Mouse (Mus musculus): ENCODE data around the gene S100a6. TPM values are rescaled to one million over a fixed set of nuclear protein-coding genes. Genes with fewer than 3 reads are reported as not detected.

Gene S100a6
- polyA plus RNA-seq, 1 experiment from 2014 or later, result 418 TPM

GRCm38 (mm10) chr3:90595556-90595955 lies 17.1 kb upstream of the S100a6 start:
- Histone ChIP-seq H3K9me3 (ENCODE audit: control insufficient read depth, low read depth, low read length) (no peaks in the 10 kb centered on the region), H3K4me1 (ENCODE audit: control insufficient read depth, insufficient read depth, low read length) (no peaks in the 10 kb centered on the region), H3K27me3 (ENCODE audit: control insufficient read depth, insufficient read depth, low read length) (no peaks in the 10 kb centered on the region), H3K36me3 (ENCODE audit: control insufficient read depth, insufficient read depth, low read length) (no peaks in the 10 kb centered on the region), H3K9ac (replicated peaks; ENCODE audit: low read depth, low read length) (no peak overlapping the region), H3K4me3 (ENCODE audit: low read depth, low read length) (no peak overlapping the region), H3K4me2 (replicated peaks; ENCODE audit: low read depth, low read length) (no peak overlapping the region), H3K27ac (ENCODE audit: low read length) (no peak overlapping the region)
- 61% methylated on average over 5 of the region's 5 CpGs for WGBS
- ATAC-seq (ENCODE audit: insufficient number of reproducible peaks, insufficient read depth, low FRiP score, low read depth), result no peak

- Histone ChIP-seq H3K9ac (replicated peaks; ENCODE audit: low read depth, low read length) (no peak overlapping the region), H3K4me3 (ENCODE audit: low read depth, low read length) (no peak overlapping the region), H3K27me3 (ENCODE audit: control insufficient read depth, insufficient read depth, low read length) (no peaks in the 10 kb centered on the region), H3K4me1 (ENCODE audit: control insufficient read depth, insufficient read depth, low read length) (no peaks in the 10 kb centered on the region; the same call in 1 of the 2 replicates), H3K9me3 (ENCODE audit: control insufficient read depth, low read depth, low read length) (no peaks in the 10 kb centered on the region), H3K27ac (ENCODE audit: low read length) (no peak overlapping the region), H3K36me3 (ENCODE audit: control insufficient read depth, insufficient read depth, low read length) (no peaks in the 10 kb centered on the region), H3K4me2 (replicated peaks; ENCODE audit: low read depth, low read length) (no peak overlapping the region)
- 94% methylated on average over 6 of the region's 6 CpGs for WGBS
- ATAC-seq (ENCODE audit: insufficient number of reproducible peaks, insufficient read depth, low FRiP score, low read depth), result no peak
These were observed 15.9 kb upstream of the S100a6 start for GRCm38 (mm10) chr3:90596810-90597209.

GRCm38 (mm10) chr3:90597736-90598135 lies 14.9 kb upstream of the S100a6 start:
- Histone ChIP-seq H3K27me3 (ENCODE audit: control insufficient read depth, insufficient read depth, low read length) (no peaks in the 10 kb centered on the region), H3K4me1 (ENCODE audit: control insufficient read depth, insufficient read depth, low read length) (no peaks in the 10 kb centered on the region; the same call in 1 of the 2 replicates), H3K9ac (replicated peaks; ENCODE audit: low read depth, low read length) (no peak overlapping the region), H3K4me3 (ENCODE audit: low read depth, low read length) (no peak overlapping the region), H3K27ac (ENCODE audit: low read length) (no peak overlapping the region), H3K9me3 (ENCODE audit: control insufficient read depth, low read depth, low read length) (no peaks in the 10 kb centered on the region), H3K4me2 (replicated peaks; ENCODE audit: low read depth, low read length) (no peak overlapping the region), H3K36me3 (ENCODE audit: control insufficient read depth, insufficient read depth, low read length) (no peaks in the 10 kb centered on the region)
- no peak for ATAC-seq (ENCODE audit: insufficient number of reproducible peaks, insufficient read depth, low FRiP score, low read depth)
- WGBS, result 29% methylated on average over 6 of the region's 6 CpGs

DNA sequence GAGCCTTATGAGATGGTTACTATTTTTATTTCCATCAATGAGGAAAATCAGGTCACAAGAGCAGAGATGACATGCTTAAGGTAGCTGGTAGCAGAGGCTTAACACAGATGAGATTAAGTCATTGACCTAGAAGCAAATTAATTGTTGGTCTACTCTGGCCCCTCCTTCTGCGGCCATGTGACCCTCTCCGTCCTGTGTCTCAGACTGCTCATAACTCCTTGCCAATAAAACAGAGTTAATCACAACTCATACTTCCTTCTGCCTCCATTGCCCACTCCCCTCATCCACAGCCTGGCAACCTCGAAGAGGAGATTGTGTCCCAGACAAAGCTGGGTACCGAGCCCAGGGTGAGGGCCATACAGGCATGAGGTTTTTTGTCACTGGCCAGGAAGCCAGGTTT lies 14.5 kb upstream of the S100a6 start:
- Histone ChIP-seq H3K4me3 (ENCODE audit: low read depth, low read length) (no peak overlapping the region), H3K27me3 (ENCODE audit: control insufficient read depth, insufficient read depth, low read length) (no peaks in the 10 kb centered on the region), H3K9me3 (ENCODE audit: control insufficient read depth, low read depth, low read length) (no peaks in the 10 kb centered on the region), H3K9ac (replicated peaks; ENCODE audit: low read depth, low read length) (no peak overlapping the region), H3K27ac (ENCODE audit: low read length) (no peak overlapping the region), H3K4me1 (ENCODE audit: control insufficient read depth, insufficient read depth, low read length) (peaks cover 2% of the 10 kb centered on the region; the same call in 1 of the 2 replicates), H3K4me2 (replicated peaks; ENCODE audit: low read depth, low read length) (no peak overlapping the region), H3K36me3 (ENCODE audit: control insufficient read depth, insufficient read depth, low read length) (no peaks in the 10 kb centered on the region)
- WGBS, result 72% methylated on average over 4 of the region's 4 CpGs
- ATAC-seq (ENCODE audit: insufficient number of reproducible peaks, insufficient read depth, low FRiP score, low read depth), result no peak

DNA sequence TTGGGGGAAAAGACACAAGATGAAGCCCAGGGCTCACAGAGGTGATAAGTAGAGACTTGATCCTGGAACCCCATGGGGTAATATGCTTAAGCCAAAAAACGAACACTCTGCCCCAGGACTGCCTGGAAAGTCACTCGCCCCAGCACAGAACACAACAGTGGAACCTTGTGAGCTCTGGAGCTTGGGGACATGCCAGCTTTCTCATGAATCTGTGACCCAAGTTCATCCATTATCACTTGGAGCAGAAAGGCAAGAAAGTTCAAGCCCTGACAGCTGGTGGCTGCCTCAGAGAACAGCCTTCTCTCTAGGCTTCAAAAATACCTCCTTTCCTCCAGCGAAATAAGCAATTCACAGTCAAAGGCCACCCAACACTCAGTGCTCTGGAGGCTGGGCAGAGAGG lies 13.3 kb upstream of the S100a6 start:
- H3K4me2 ChIP-seq (replicated peaks; ENCODE audit: low read depth, low read length), result no peak overlapping the region
- H3K9me3 ChIP-seq (ENCODE audit: control insufficient read depth, low read depth, low read length), result no peaks in the 10 kb centered on the region
- no peak overlapping the region for H3K9ac ChIP-seq (replicated peaks; ENCODE audit: low read depth, low read length)
- no peak for ATAC-seq (ENCODE audit: insufficient number of reproducible peaks, insufficient read depth, low FRiP score, low read depth)
- WGBS, result 72% methylated on average over 3 of the region's 3 CpGs
- H3K4me3 ChIP-seq (ENCODE audit: low read depth, low read length), result no peak overlapping the region
- H3K36me3 ChIP-seq (ENCODE audit: control insufficient read depth, insufficient read depth, low read length), result no peaks in the 10 kb centered on the region
- H3K4me1 ChIP-seq (ENCODE audit: control insufficient read depth, insufficient read depth, low read length), result peaks cover 10% of the 10 kb centered on the region
- H3K27me3 ChIP-seq (ENCODE audit: control insufficient read depth, insufficient read depth, low read length), result no peaks in the 10 kb centered on the region
- H3K27ac ChIP-seq (ENCODE audit: low read length), result no peak overlapping the region

GRCm38 (mm10) chr3:90600036-90600435 lies 12.6 kb upstream of the S100a6 start:
- H3K4me2 ChIP-seq (replicated peaks; ENCODE audit: low read depth, low read length), result no peak overlapping the region
- peaks cover 17% of the 10 kb centered on the region for H3K4me1 ChIP-seq (ENCODE audit: control insufficient read depth, insufficient read depth, low read length)
- H3K9ac ChIP-seq (replicated peaks; ENCODE audit: low read depth, low read length), result no peak overlapping the region
- H3K27me3 ChIP-seq (ENCODE audit: control insufficient read depth, insufficient read depth, low read length), result no peaks in the 10 kb centered on the region
- 85% methylated on average over 6 of the region's 6 CpGs for WGBS
- ATAC-seq (ENCODE audit: insufficient number of reproducible peaks, insufficient read depth, low FRiP score, low read depth), result no peak
- H3K27ac ChIP-seq (ENCODE audit: low read length), result no peak overlapping the region
- H3K9me3 ChIP-seq (ENCODE audit: control insufficient read depth, low read depth, low read length), result no peaks in the 10 kb centered on the region
- H3K4me3 ChIP-seq (ENCODE audit: low read depth, low read length), result no peak overlapping the region
- no peaks in the 10 kb centered on the region for H3K36me3 ChIP-seq (ENCODE audit: control insufficient read depth, insufficient read depth, low read length)

DNA sequence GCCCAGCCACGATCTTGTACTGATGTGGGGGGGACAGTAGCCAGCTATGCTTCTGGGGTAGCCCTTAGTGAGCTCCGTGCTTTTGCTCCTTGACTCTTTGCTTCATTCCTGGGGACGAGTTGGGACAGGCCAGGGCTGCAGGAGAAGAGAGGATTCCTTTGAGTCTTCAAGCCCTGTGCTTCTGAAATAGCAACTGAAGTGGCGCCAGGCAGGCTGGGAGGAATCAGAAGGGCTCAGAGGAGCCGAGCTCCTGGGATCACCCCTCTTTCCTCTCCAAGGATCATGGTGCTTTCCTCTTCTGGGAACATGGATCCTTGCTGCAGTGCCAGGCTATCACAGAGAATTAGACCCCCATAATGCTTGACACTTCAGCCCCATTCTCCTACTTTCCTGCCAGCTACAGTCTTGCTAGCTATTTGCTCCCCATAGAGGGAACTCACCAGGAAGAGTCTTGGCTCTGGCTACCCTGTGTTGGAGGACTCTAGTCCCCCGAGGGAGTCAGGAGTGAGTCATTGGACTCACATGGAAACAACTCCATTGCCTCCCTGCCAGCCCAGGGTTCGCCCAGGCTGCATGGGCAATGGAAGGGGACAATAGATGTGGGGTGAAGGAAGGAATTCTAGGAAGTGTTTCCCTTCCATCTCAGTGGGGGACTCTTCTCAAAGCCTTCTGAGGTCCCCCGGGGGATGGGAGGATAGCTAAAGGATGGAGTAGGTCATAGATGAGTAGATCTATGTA lies 12.1 kb upstream of the S100a6 start:
- H3K4me3 ChIP-seq (ENCODE audit: low read depth, low read length), result no peak overlapping the region
- H3K27me3 ChIP-seq (ENCODE audit: control insufficient read depth, insufficient read depth, low read length), result no peaks in the 10 kb centered on the region
- peak overlapping the region; percentile 6; the same call in 1 of the 2 replicates for H3K27ac ChIP-seq (ENCODE audit: low read length)
- peaks cover 21% of the 10 kb centered on the region for H3K4me1 ChIP-seq (ENCODE audit: control insufficient read depth, insufficient read depth, low read length)
- no peaks in the 10 kb centered on the region for H3K36me3 ChIP-seq (ENCODE audit: control insufficient read depth, insufficient read depth, low read length)
- H3K9me3 ChIP-seq (ENCODE audit: control insufficient read depth, low read depth, low read length), result no peaks in the 10 kb centered on the region
- WGBS, result 79% methylated on average over 8 of the region's 8 CpGs
- ATAC-seq (ENCODE audit: insufficient number of reproducible peaks, insufficient read depth, low FRiP score, low read depth), result no peak
- H3K4me2 ChIP-seq (replicated peaks; ENCODE audit: low read depth, low read length), result no peak overlapping the region
- no peak overlapping the region for H3K9ac ChIP-seq (replicated peaks; ENCODE audit: low read depth, low read length)

- 73% methylated on average over 11 of the region's 11 CpGs for WGBS
- no peak within 1 kb of the TSS for H3K4me2 ChIP-seq (replicated peaks; ENCODE audit: low read depth, low read length)
- no peak within 1 kb of the TSS for H3K9ac ChIP-seq (replicated peaks; ENCODE audit: low read depth, low read length)
- no peak within 1 kb of the TSS for H3K4me3 ChIP-seq (ENCODE audit: low read depth, low read length)
- peak within 1 kb of the TSS; percentile 6; the same call in 1 of the 2 replicates for H3K27ac ChIP-seq (ENCODE audit: low read length)
- no peaks in the 10 kb centered on the region for H3K27me3 ChIP-seq (ENCODE audit: control insufficient read depth, insufficient read depth, low read length)
- peaks cover 25% of the 10 kb centered on the region for H3K4me1 ChIP-seq (ENCODE audit: control insufficient read depth, insufficient read depth, low read length)
- H3K36me3 ChIP-seq (ENCODE audit: control insufficient read depth, insufficient read depth, low read length), result no peaks in the 10 kb centered on the region
- H3K9me3 ChIP-seq (ENCODE audit: control insufficient read depth, low read depth, low read length), result no peaks in the 10 kb centered on the region
- no peak for ATAC-seq (ENCODE audit: insufficient number of reproducible peaks, insufficient read depth, low FRiP score, low read depth)
These were observed 11.1 kb upstream of the S100a6 start, which contains the start of gene Gm42674 for GRCm38 (mm10) chr3:90601486-90602110. Gene Gm42674, plus strand, starts transcription at chr3:90601904.

Measured in stomach, embryonic 14.5 days (tissue).